Mouse (Mus musculus) stomach, postnatal 0 days (tissue): ENCODE measurements around the gene Plgrkt.

Source experiments
- CTCF ChIP-seq: IDR thresholded peaks from 2 replicates; pipeline ENCODE4 v1.5.1; 2016; ENCODE audit warnings: antibody characterized with exemption, low read depth, mild to moderate bottlenecking, moderate library complexity
- EP300 ChIP-seq: optimal IDR thresholded peaks from 2 replicates; pipeline ENCODE3; 2016; ENCODE audit warnings: antibody characterized with exemption

DNA sequence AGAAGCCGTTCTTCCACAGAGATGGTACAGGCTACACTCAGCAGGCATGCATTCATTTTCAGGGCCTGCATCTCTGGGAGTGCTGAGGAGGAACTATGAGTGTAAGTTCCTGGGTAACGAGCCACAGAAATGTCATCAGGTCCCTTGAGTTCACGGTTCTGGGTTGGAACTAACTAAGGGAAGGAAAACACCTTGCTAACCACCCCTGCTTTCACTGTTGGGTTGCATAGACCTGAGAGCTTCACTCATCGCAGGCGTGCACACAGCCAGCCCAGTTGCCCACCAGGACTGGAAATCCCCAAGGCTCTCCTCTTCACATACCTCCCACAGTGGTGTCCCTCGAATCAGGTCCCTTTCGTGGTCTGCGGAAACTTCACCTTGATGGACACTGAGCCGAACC lies 7.8 kb upstream of the Plgrkt start:
- no peak for TF ChIP-seq CTCF
- no peak for TF ChIP-seq EP300
